Mouse (Mus musculus) liver, embryonic 13.5 days (tissue): ENCODE data around the gene Pde6h. TPM values are rescaled to one million over a fixed set of nuclear protein-coding genes. Genes with fewer than 3 reads are reported as not detected.
"Not testable (repeated sequence)": the region's sequence is repeated elsewhere in the genome, so short reads cannot be mapped to it uniquely, and the experiment has no call there.

ENCODE experiments used
- ATAC-seq: fragments of 200-750 bp; cut with Nextera tagmentation; 2 replicates; pipeline ENCODE4 v1.8.0; 2017; ENCODE audit warnings: low read depth, mild to moderate bottlenecking, moderate number of reproducible peaks, moderate library complexity
- DNase-seq: peaks from one replicate; pipeline ENCODE4 v3.0.0; 2022
- H3K27ac ChIP-seq: fragments of 300-500 bp; sonication (generic); 2 replicates; pipeline ENCODE4 v1.5.1; 2015; ENCODE audit warnings: moderate library complexity, mild to moderate bottlenecking, inconsistent platforms
- H3K27me3 ChIP-seq: fragments of 300-500 bp; sonication (generic); 2 replicates; pipeline ENCODE4 v1.6.1; 2015; ENCODE audit warnings: mild to moderate bottlenecking, inconsistent platforms
- H3K36me3 ChIP-seq: fragments of 300-500 bp; sonication (generic); 2 replicates; pipeline ENCODE4 v1.6.1; 2015; ENCODE audit warnings: mild to moderate bottlenecking, inconsistent platforms
- H3K4me1 ChIP-seq: fragments of 300-500 bp; sonication (generic); replicated peaks from 2 replicates; pipeline ENCODE4 v1.6.1; 2015; ENCODE audit warnings: inconsistent platforms
- H3K4me2 ChIP-seq: fragments of 300-500 bp; sonication (generic); 2 replicates; pipeline ENCODE4 v1.6.1; 2015; ENCODE audit warnings: inconsistent platforms, mild to moderate bottlenecking, moderate library complexity
- H3K4me3 ChIP-seq: fragments of 300-500 bp; sonication (generic); replicated peaks from 2 replicates; pipeline ENCODE4 v1.5.1; 2015; ENCODE audit warnings: mild to moderate bottlenecking, inconsistent platforms
- H3K9ac ChIP-seq: fragments of 300-500 bp; sonication (generic); 2 replicates; pipeline ENCODE4 v1.6.1; 2015; ENCODE audit warnings: mild to moderate bottlenecking, inconsistent platforms
- H3K9me3 ChIP-seq: fragments of 300-500 bp; sonication (generic); replicated peaks from 2 replicates; pipeline ENCODE4 v1.6.1; 2016; ENCODE audit warnings: inconsistent platforms
- WGBS: fragments of 180-500 bp; shearing (Covaris S2); methylation state at CpG from one replicate; pipeline ENCODE4 v1.1.7; 2015; ENCODE audit not compliant: insufficient replicate concordance; 5-methylcytosine and 5-hydroxymethylcytosine counted together
- polyA plus RNA-seq: library from polyadenylated mRNA; unstranded; fragments of >200 nt; fragmentation: Nextera tagmentation; extraction: Ambion mirVana; gene quantifications from 2 replicates; pipeline ENCODE4 v1.2.1, GENCODE M21; 2015

Pde6h gene
- polyA plus RNA-seq, 1 experiment from 2014 or later, result not detected

DNA sequence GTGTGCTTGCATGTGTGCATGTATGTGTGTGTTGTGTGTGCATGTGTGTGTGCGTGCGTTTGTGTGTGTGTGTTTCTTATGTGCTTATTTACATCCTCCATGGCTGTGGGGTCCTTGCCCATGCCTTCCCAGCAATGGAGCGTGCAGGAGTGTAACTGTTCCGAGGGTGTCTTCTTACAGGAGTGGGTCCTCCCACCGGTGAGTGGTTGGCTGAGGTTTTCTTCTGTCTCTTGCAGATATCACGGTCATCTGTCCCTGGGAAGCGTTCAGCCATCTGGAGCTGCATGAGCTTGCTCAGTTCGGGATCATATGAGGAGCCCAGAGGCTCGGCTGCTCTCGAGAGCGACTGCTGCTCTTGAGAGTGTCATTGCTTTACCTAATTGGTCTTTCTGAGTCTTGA, 39.3 kb downstream of the Pde6h start:
- ATAC-seq, result no peak
- no peak overlapping the region for H3K4me3 ChIP-seq
- WGBS, result 60% methylated on average over 11 of the region's 11 CpGs
- H3K27me3 ChIP-seq, result no peaks in the 10 kb centered on the region
- no peak for DNase-seq
- no peak overlapping the region for H3K4me2 ChIP-seq
- no peak overlapping the region for H3K27ac ChIP-seq
- H3K9ac ChIP-seq, result no peak overlapping the region
- no peaks in the 10 kb centered on the region; the same call in 1 of the 2 replicates for H3K4me1 ChIP-seq
- no peaks in the 10 kb centered on the region for H3K9me3 ChIP-seq
- H3K36me3 ChIP-seq, result no peaks in the 10 kb centered on the region

DNA sequence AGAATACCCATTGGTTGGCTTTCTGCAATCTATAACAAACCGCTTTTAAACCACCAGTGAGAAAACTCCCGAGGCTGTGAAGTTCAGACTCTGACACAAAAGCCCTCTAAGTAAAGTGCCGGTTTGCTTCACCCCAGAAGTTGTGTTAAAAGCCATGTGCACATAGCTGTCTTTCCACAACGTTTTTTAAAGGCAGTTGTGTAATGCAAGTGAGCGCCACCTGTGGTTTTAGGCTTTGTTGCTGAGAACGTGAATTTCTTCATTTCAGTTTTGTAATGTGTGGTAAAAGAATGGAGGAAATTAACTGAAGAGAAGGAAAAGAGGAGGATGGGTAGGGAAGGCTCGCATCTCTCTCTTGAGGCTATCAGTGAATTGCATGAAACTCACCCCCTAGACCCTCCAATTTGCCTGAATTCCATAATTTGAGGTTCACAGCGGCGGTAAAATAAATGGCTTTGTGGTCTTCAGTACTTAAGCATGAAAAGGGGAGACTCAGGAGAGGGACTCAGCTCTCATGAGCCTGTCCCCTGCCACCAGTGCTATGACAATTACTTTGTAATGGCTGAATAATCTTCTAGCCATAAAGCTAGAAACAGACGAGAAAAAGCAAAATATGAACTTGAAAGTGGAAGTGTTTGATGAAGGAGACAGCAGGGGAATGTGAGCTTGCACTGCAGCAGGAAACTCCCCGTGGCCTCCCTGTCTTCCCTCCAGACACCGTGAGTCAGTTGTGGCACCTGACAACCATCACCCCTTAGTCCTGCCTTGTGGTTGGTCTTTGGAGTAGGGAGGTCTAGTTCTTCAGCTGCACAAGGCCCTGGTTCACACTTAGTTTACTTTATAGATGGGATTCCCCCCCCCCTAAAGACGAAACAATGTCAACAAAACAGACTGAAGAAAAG, 41.2 kb downstream of the Pde6h start:
- DNase-seq (no peak), ATAC-seq (no peak)
- Histone ChIP-seq H3K9ac (no peak overlapping the region), H3K4me2 (no peak overlapping the region), H3K4me3 (no peak overlapping the region), H3K27me3 (no peaks in the 10 kb centered on the region), H3K4me1 (no peaks in the 10 kb centered on the region; the same call in 1 of the 2 replicates), H3K9me3 (no peaks in the 10 kb centered on the region), H3K27ac (0 out of 2 replicates have a peak overlapping the region, but pooled peaks have one; percentile 29), H3K36me3 (no peaks in the 10 kb centered on the region)
- 32% methylated on average over 13 of the region's 13 CpGs for WGBS

DNA sequence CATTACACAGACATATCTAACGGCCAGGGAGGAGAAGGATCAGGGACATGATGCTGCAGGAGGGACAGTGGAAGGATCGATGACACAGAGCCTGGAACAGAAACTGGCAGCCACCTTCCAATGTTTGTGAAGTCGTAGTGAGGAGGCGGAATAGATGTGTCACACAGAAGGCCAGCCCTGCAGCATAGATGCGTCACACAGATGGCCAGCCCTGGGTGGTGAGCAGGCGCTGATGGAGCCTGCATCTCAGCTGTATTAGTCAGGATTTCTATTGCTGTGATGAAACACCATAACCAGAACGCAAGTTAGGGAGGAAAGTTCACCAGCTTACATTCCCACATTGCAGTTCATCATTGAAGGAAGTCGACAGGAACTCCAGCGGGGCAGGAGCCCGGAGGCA, 42.3 kb downstream of the Pde6h start:
- ATAC-seq, result no peak
- no peak overlapping the region; the same call in 1 of the 2 replicates for H3K27ac ChIP-seq
- WGBS, result 69% methylated on average over 10 of the region's 10 CpGs
- H3K27me3 ChIP-seq, result no peaks in the 10 kb centered on the region
- no peak overlapping the region for H3K4me2 ChIP-seq
- no peaks in the 10 kb centered on the region for H3K36me3 ChIP-seq
- H3K4me3 ChIP-seq, result no peak overlapping the region
- no peak for DNase-seq
- no peaks in the 10 kb centered on the region for H3K9me3 ChIP-seq
- H3K4me1 ChIP-seq, result no peaks in the 10 kb centered on the region; the same call in 1 of the 2 replicates
- H3K9ac ChIP-seq, result no peak overlapping the region

DNA sequence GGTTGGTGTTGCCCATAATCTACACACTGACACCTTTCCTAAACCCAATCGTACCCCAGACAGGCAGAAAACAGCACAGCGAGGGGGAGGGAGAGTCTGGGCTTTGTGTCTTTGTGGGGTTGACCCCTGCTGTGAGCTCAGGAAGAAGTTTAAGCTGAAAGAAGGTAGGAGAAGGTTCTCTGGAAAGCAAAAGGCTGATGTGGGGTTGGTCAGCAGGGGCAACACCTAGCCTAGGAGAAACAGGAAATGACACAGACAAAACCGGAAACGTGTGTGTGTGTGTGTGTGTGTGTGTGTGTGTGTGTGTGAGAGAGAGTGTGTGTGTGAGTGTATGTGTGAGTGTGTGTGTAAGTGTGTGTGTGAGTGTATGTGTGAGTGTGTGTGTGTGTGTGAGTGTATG, 43.8 kb downstream of the Pde6h start:
- no peaks in the 10 kb centered on the region for H3K9me3 ChIP-seq
- H3K9ac ChIP-seq, result no peak overlapping the region
- H3K4me3 ChIP-seq, result no peak overlapping the region
- H3K36me3 ChIP-seq, result no peaks in the 10 kb centered on the region
- ATAC-seq (no peak), DNase-seq (no peak)
- H3K27me3 ChIP-seq, result no peaks in the 10 kb centered on the region
- H3K4me1 ChIP-seq, result no peaks in the 10 kb centered on the region; the same call in 1 of the 2 replicates
- no peak overlapping the region for H3K4me2 ChIP-seq
- WGBS, result 36% methylated on average over 4 of the region's 4 CpGs
- no peak overlapping the region for H3K27ac ChIP-seq

DNA sequence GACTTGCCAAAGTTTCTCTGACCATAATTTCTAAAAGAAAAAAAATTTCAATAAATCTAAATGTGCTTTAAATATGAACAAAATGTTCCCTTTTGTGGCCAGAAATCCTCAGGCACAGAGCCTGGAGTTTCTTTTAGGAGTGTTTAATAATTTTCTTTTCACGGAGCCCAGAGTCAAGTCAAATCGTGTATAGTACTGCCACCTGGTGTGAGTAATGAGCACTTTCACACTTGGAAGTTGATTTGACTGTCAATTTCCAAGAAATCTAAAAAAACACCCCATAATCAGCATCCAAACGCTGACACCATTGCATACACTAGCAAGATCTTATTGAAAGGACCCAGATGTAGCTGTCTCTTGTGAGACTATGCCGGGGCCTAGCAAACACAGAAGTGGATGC, 45.2 kb downstream of the Pde6h start:
- H3K4me2 ChIP-seq, H3K9ac ChIP-seq, H3K27me3 ChIP-seq, H3K36me3 ChIP-seq, DNase-seq, ATAC-seq, H3K4me1 ChIP-seq, H3K9me3 ChIP-seq, H3K27ac ChIP-seq, H3K4me3 ChIP-seq: not testable (repeated sequence)
- 21% methylated on average over 4 of the region's 4 CpGs for WGBS

DNA sequence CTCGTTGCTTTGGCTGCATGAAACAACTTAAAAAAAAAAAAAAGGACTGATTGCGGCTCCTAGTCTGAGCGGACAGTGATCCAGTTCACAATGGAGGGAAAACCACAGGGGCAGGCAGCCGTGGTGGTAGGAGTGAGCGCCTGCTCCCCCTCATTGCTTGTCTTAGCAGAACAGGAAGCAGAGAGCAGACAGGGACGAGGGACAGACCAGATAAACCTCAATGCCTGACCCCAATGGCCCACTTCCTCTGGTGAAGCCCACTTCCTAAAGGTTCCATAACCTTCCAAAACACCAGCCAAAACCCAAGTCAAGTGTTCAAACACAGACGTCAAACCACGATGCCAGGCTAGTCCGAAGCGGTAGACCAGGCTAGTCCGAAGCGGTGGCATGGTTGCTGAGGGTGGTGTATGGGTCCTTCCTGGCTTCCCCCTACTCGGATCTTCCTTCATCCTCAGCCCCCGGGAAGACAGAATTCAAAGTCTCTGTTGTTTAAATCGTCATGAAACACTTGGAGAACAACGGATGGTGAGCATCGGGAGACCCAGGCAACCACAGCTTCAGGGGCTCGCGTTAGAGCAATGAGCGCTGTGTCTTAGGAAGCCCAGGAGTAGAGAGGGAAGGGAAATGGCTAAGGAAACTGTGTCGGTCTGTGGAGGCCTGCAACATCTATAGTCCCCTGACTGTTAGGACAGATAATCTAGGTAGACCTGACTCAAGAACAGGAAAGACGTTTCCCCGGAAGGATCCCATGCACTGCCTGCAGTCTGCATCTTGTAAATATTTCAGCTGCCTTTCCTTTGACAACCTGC, 55.8 kb downstream of the Pde6h start:
- peak; percentile 67 for ATAC-seq
- no peak for DNase-seq
- peaks cover 16% of the 10 kb centered on the region for H3K4me1 ChIP-seq
- peak overlapping the region; percentile 41 for H3K9ac ChIP-seq
- no peaks in the 10 kb centered on the region for H3K9me3 ChIP-seq
- no peaks in the 10 kb centered on the region for H3K27me3 ChIP-seq
- H3K4me3 ChIP-seq, result peak overlapping the region; percentile 12; the same call in 1 of the 2 replicates
- no peaks in the 10 kb centered on the region for H3K36me3 ChIP-seq
- peak overlapping the region; percentile 51 for H3K4me2 ChIP-seq
- 12% methylated on average over 23 of the region's 23 CpGs for WGBS
- H3K27ac ChIP-seq, result peak overlapping the region; percentile 61

DNA sequence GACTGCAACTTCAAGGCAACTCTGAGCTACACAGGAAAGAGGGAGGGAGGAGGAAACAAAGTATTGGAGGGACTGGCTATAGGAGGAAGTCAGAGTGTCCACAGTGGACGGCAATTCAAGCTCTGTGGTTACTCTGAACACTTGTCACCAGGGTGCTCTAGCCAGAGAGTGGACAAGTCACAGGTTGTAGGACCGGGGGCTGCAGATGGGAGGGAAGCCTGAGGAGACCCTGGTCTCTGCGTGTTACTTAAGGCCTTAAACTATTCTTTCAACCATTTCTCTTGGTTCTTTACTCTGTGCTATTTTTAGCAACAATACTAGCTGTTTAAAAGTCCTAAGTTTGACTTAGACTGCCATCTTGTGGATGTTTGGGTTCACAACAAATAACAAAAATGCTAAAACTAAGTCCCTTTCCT, 56.7 kb downstream of the Pde6h start:
- Histone ChIP-seq H3K9me3 (no peaks in the 10 kb centered on the region), H3K4me3 (no peak overlapping the region), H3K27me3 (no peaks in the 10 kb centered on the region), H3K4me2 (peak overlapping the region; percentile 51), H3K4me1 (peaks cover 16% of the 10 kb centered on the region), H3K9ac (no peak overlapping the region), H3K36me3 (no peaks in the 10 kb centered on the region), H3K27ac (peak overlapping the region; percentile 61; the same call in 1 of the 2 replicates)
- 8% methylated on average over 3 of the region's 3 CpGs for WGBS
- no peak for DNase-seq
- ATAC-seq, result peak; percentile 42

DNA sequence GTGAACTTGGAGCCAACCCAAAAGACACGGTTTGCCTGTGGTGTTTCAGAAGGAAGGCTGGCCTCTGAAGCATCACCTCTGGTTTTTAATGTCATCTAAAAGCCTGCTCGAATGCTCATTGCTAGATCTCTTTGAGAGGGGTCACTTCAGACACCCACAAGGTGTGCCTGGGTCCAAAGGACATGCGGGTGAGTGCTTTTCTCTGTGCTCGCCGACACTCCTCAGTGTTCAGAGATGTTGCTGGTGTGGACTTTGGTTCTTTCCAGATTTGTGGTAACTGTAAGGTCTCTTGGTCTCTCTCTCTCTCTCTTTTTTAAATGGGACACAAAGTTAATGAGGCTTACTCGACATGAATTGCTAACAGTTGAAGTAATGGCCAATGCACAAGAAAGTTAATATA, 58.9 kb downstream of the Pde6h start:
- H3K36me3 ChIP-seq, result no peaks in the 10 kb centered on the region
- DNase-seq (no peak), ATAC-seq (no peak)
- no peaks in the 10 kb centered on the region for H3K27me3 ChIP-seq
- peaks cover 16% of the 10 kb centered on the region for H3K4me1 ChIP-seq
- H3K9me3 ChIP-seq, result no peaks in the 10 kb centered on the region
- 64% methylated on average over 6 of the region's 6 CpGs for WGBS
- no peak overlapping the region for H3K4me2 ChIP-seq
- no peak overlapping the region for H3K9ac ChIP-seq
- H3K4me3 ChIP-seq, result no peak overlapping the region
- H3K27ac ChIP-seq, result no peak overlapping the region

DNA sequence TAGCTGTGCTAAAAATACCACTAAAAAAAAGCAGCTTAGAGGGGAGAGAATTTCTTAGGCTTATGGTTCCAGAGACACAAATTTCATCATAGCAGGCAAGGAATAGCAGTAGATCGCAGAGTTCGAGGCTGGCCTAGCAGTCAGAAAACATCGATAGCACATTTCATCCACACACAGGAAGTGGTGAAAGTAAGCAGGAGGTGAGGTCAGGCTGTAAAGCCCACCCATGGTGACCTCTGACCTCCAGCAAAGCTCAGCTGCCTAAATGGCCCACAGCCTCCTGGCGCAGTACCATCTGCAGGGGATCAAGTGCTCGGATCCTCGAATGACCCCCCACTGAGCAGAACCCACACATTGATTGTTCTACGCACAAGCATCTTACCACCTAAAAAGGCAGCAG, 59.6 kb downstream of the Pde6h start:
- H3K27ac ChIP-seq, result no peak overlapping the region
- peaks cover 16% of the 10 kb centered on the region for H3K4me1 ChIP-seq
- H3K27me3 ChIP-seq, result no peaks in the 10 kb centered on the region
- no peak overlapping the region for H3K4me2 ChIP-seq
- H3K9me3 ChIP-seq, result no peaks in the 10 kb centered on the region
- H3K4me3 ChIP-seq, result no peak overlapping the region
- DNase-seq, result no peak
- ATAC-seq, result no peak
- H3K36me3 ChIP-seq, result no peaks in the 10 kb centered on the region
- no peak overlapping the region for H3K9ac ChIP-seq
- 65% methylated on average over 7 of the region's 7 CpGs for WGBS

DNA sequence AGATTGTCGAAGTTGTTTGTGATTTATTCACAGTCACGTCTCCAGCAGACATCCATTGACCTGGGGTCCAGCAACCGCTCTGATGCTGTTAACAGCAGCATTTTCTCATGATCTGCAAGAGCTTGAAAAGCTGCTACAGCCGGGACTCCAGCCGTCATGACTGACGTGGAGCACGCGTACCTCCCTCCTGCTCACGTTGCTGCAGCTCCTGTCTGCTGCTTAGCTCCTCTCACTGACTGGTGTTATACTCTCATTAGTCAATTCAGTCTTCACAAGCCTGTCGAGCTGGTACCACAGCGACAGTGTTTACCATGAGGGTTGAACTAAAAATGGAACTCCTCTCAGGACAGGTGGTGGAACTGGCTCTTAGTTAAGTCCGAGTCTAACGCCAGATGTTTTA, 62.4 kb downstream of the Pde6h start:
- ATAC-seq (no peak), DNase-seq (no peak)
- H3K27ac ChIP-seq, result no peak overlapping the region
- H3K27me3 ChIP-seq, result no peaks in the 10 kb centered on the region
- H3K4me3 ChIP-seq, result no peak overlapping the region
- H3K9ac ChIP-seq, result no peak overlapping the region
- H3K4me1 ChIP-seq, result peaks cover 6% of the 10 kb centered on the region; the same call in 1 of the 2 replicates
- no peaks in the 10 kb centered on the region for H3K36me3 ChIP-seq
- 58% methylated on average over 13 of the region's 13 CpGs for WGBS
- no peak overlapping the region for H3K4me2 ChIP-seq
- H3K9me3 ChIP-seq, result no peaks in the 10 kb centered on the region

DNA sequence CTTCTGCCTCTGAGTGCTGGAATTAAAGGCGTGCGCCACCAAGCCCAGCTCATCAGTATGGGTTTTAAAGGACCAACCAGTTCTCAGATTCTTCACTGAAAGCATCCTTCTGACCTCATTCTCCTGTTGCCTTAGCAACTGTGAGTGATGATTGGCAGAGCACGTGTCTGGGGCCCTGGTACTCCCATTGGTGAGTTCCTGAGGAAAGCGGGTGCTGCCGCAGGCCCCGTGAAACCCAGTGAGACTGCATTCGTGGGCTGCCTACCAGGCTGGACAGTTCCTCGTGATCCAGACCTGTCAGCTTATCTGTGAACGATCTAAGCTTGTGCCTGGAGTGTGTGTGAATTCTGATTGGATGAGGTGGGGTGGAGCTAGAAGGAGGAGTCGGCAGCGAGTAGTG, 63.1 kb downstream of the Pde6h start:
- H3K36me3 ChIP-seq, result no peaks in the 10 kb centered on the region
- no peaks in the 10 kb centered on the region for H3K27me3 ChIP-seq
- H3K4me1 ChIP-seq, result peaks cover 6% of the 10 kb centered on the region; the same call in 1 of the 2 replicates
- no peak overlapping the region for H3K4me3 ChIP-seq
- H3K4me2 ChIP-seq, result no peak overlapping the region
- 61% methylated on average over 11 of the region's 11 CpGs for WGBS
- no peak overlapping the region for H3K27ac ChIP-seq
- H3K9ac ChIP-seq, result no peak overlapping the region
- DNase-seq, result no peak
- H3K9me3 ChIP-seq, result no peaks in the 10 kb centered on the region
- no peak for ATAC-seq
